Mouse (Mus musculus) MEL (cell line): ENCODE results near the gene Kmt5c. TPM values are rescaled to one million over a fixed set of nuclear protein-coding genes. Genes with fewer than 3 reads are reported as not detected.

Source experiments
- DNase-seq: peaks from one replicate; pipeline ENCODE4 v3.0.0; 2011; ENCODE audit warnings: low read depth, low spot score
- H3K27ac ChIP-seq: 2 replicates; pipeline ENCODE4 v1.5.1; 2012; ENCODE audit warnings: low read depth, mild to moderate bottlenecking, control low read depth, low read length, moderate library complexity; ENCODE audit not compliant: control insufficient read depth
- H3K27me3 ChIP-seq, 2 experiments: fragments of 150-350 bp in 1 of 2; sonication (generic) in 1 of 2; 2 replicates each; pipeline ENCODE4 v1.6.1; 2012; ENCODE audit warnings: low read length in 2 of 2, mild to moderate bottlenecking in 2 of 2, improper control_type of control experiment in 1 of 2, moderate library complexity in 1 of 2; ENCODE audit not compliant: insufficient read depth in 2 of 2, control insufficient read depth in 1 of 2
- H3K36me3 ChIP-seq, 2 experiments: 2 replicates each; pipeline ENCODE4 v1.6.1; 2012 to 2014; ENCODE audit warnings: low read length in 2 of 2, improper control_type of control experiment in 1 of 2, inconsistent platforms in 1 of 2, mild to moderate bottlenecking in 1 of 2; ENCODE audit not compliant: insufficient read depth in 2 of 2, control insufficient read depth in 1 of 2
- H3K4me1 ChIP-seq, 2 experiments: fragments of 150-350 bp in 1 of 2; sonication (generic) in 1 of 2; 2 replicates each; pipeline ENCODE4 v1.6.1; 2012; ENCODE audit warnings: low read length in 2 of 2, improper control_type of control experiment in 1 of 2, mild to moderate bottlenecking in 1 of 2; ENCODE audit not compliant: insufficient read depth in 2 of 2, control insufficient read depth in 1 of 2
- H3K4me3 ChIP-seq, 2 experiments: fragments of 150-350 bp in 1 of 2; sonication (generic) in 1 of 2; 2 replicates each; pipeline ENCODE4 v1.5.1; 2012; ENCODE audit warnings: low read depth in 2 of 2, low read length in 2 of 2, mild to moderate bottlenecking in 2 of 2, moderate library complexity in 2 of 2, control low read depth in 1 of 2, improper control_type of control experiment in 1 of 2; ENCODE audit not compliant: control insufficient read depth in 1 of 2, insufficient read depth in 1 of 2
- H3K79me2 ChIP-seq: 2 replicates; pipeline ENCODE4 v1.6.1; 2012; ENCODE audit warnings: mild to moderate bottlenecking, low read length, moderate library complexity; ENCODE audit not compliant: control insufficient read depth, poor library complexity, insufficient read depth
- H3K9ac ChIP-seq: 2 replicates; pipeline ENCODE4 v1.6.1; 2012; ENCODE audit warnings: low read depth, mild to moderate bottlenecking, control low read depth, low read length, moderate library complexity; ENCODE audit not compliant: control insufficient read depth, poor library complexity, severe bottlenecking
- H3K9me3 ChIP-seq: fragments of 150-350 bp; sonication (generic); replicated peaks from 2 replicates; pipeline ENCODE4 v1.6.1; 2012; ENCODE audit warnings: mild to moderate bottlenecking, low read length, improper control_type of control experiment, moderate library complexity; ENCODE audit not compliant: insufficient read depth
- BHLHE40 ChIP-seq: IDR thresholded peaks from 2 replicates; pipeline ENCODE4 v1.6.1; 2012; ENCODE audit warnings: low read depth, mild to moderate bottlenecking, inconsistent platforms, low read length, improper control_type of control experiment, borderline replicate concordance
- ELF1 ChIP-seq: IDR thresholded peaks from 2 replicates; pipeline ENCODE4 v1.6.1; 2014; ENCODE audit warnings: low read depth, mild to moderate bottlenecking, inconsistent platforms, low read length, improper control_type of control experiment, moderate library complexity
- EP300 ChIP-seq, 2 experiments: IDR thresholded peaks; 2 replicates each; pipeline ENCODE4 v1.6.1; 2011; ENCODE audit warnings: improper control_type of control experiment in 2 of 2, low read length in 2 of 2, low read depth in 1 of 2, mild to moderate bottlenecking in 1 of 2
- GATA1 ChIP-seq: IDR thresholded peaks from 2 replicates; pipeline ENCODE4 v1.6.1; 2011; ENCODE audit warnings: low read depth, low read length, improper control_type of control experiment
- KAT2A ChIP-seq: conservative IDR thresholded peaks from 2 replicates; pipeline ENCODE4 v1.6.1; 2012; ENCODE audit warnings: low read depth, low read length, improper control_type of control experiment, inconsistent platforms
- MAFK ChIP-seq: IDR thresholded peaks from 2 replicates; pipeline ENCODE4 v1.6.1; 2011; ENCODE audit warnings: low read depth, mild to moderate bottlenecking, low read length, improper control_type of control experiment, borderline replicate concordance
- MAZ ChIP-seq: IDR thresholded peaks from 2 replicates; pipeline ENCODE4 v1.6.1; 2012; ENCODE audit warnings: low read depth, mild to moderate bottlenecking, inconsistent platforms, low read length, improper control_type of control experiment
- MXI1 ChIP-seq: IDR thresholded peaks from 2 replicates; pipeline ENCODE4 v1.6.1; 2011; ENCODE audit warnings: mild to moderate bottlenecking, low read depth, low read length, improper control_type of control experiment
- MYC ChIP-seq: IDR thresholded peaks from 2 replicates; pipeline ENCODE4 v1.6.1; 2011; ENCODE audit warnings: low read depth, mild to moderate bottlenecking, low read length, improper control_type of control experiment, moderate library complexity
- NELFE ChIP-seq: IDR thresholded peaks from 2 replicates; pipeline ENCODE4 v1.6.1; 2011; ENCODE audit warnings: low read depth, low read length, improper control_type of control experiment
- NRF1 ChIP-seq: IDR thresholded peaks from 2 replicates; pipeline ENCODE4 v1.6.1; 2014; ENCODE audit warnings: low read depth, mild to moderate bottlenecking, inconsistent platforms, low read length, improper control_type of control experiment, moderate library complexity; ENCODE audit not compliant: poor library complexity, insufficient read depth, severe bottlenecking
- POLR2A ChIP-seq, 2 experiments: IDR thresholded peaks; 2 replicates each; pipeline ENCODE4 v1.6.1; 2011 to 2012; ENCODE audit warnings: low read length in 2 of 2, mild to moderate bottlenecking in 2 of 2, control low read depth in 1 of 2, improper control_type of control experiment in 1 of 2, low read depth in 1 of 2, moderate library complexity in 1 of 2; ENCODE audit not compliant: control insufficient read depth in 1 of 2, insufficient read depth in 1 of 2, poor library complexity in 1 of 2
- RAD21 ChIP-seq: IDR thresholded peaks from 2 replicates; pipeline ENCODE4 v1.6.1; 2011; ENCODE audit warnings: mild to moderate bottlenecking, low read depth, low read length, improper control_type of control experiment
- RCOR1 ChIP-seq: IDR thresholded peaks from 2 replicates; pipeline ENCODE4 v1.6.1; 2012; ENCODE audit warnings: low read depth, mild to moderate bottlenecking, inconsistent platforms, low read length, improper control_type of control experiment
- SIN3A ChIP-seq: IDR thresholded peaks from 2 replicates; pipeline ENCODE4 v1.6.1; 2012; ENCODE audit warnings: low read length, improper control_type of control experiment, inconsistent platforms
- SMC3 ChIP-seq: IDR thresholded peaks from 2 replicates; pipeline ENCODE4 v1.6.1; 2011; ENCODE audit warnings: low read depth, low read length, improper control_type of control experiment
- USF1 ChIP-seq: IDR thresholded peaks from 2 replicates; pipeline ENCODE4 v1.6.1; 2014; ENCODE audit warnings: low read depth, mild to moderate bottlenecking, inconsistent platforms, low read length, improper control_type of control experiment, moderate library complexity
- ZC3H11A ChIP-seq: IDR thresholded peaks from 2 replicates; pipeline ENCODE4 v1.6.1; 2012; ENCODE audit warnings: low read depth, mild to moderate bottlenecking, inconsistent platforms, low read length, improper control_type of control experiment
- ZKSCAN1 ChIP-seq: IDR thresholded peaks from 2 replicates; pipeline ENCODE4 v1.6.1; 2012; ENCODE audit warnings: low read depth, mild to moderate bottlenecking, inconsistent platforms, low read length, improper control_type of control experiment, moderate library complexity
- polyA plus RNA-seq, 2 experiments: library from polyadenylated mRNA; stranded (reverse) in 1 of 2; unstranded in 1 of 2; fragments of >175 nt in 1 of 2; fragments of >200 nt in 1 of 2; gene quantifications; 2 replicates each; pipeline versions ENCODE4 v1.2.1 to v1.2.4; 2012; ENCODE audit warnings: low replicate concordance in 2 of 2, low read depth in 1 of 2; ENCODE audit not compliant: insufficient read length in 2 of 2, insufficient read depth in 1 of 2, missing spikeins in 1 of 2
- total RNA-seq: library from RNA; depleted of rRNA; stranded (reverse); fragments of 300-350 nt; gene quantifications from 2 replicates; pipeline ENCODE4 v1.2.3, GENCODE M21; 2012

Gene Kmt5c
- total and polyA plus RNA-seq, 3 experiments = 21.8 to 60.2 TPM; not detected in 1

DNA sequence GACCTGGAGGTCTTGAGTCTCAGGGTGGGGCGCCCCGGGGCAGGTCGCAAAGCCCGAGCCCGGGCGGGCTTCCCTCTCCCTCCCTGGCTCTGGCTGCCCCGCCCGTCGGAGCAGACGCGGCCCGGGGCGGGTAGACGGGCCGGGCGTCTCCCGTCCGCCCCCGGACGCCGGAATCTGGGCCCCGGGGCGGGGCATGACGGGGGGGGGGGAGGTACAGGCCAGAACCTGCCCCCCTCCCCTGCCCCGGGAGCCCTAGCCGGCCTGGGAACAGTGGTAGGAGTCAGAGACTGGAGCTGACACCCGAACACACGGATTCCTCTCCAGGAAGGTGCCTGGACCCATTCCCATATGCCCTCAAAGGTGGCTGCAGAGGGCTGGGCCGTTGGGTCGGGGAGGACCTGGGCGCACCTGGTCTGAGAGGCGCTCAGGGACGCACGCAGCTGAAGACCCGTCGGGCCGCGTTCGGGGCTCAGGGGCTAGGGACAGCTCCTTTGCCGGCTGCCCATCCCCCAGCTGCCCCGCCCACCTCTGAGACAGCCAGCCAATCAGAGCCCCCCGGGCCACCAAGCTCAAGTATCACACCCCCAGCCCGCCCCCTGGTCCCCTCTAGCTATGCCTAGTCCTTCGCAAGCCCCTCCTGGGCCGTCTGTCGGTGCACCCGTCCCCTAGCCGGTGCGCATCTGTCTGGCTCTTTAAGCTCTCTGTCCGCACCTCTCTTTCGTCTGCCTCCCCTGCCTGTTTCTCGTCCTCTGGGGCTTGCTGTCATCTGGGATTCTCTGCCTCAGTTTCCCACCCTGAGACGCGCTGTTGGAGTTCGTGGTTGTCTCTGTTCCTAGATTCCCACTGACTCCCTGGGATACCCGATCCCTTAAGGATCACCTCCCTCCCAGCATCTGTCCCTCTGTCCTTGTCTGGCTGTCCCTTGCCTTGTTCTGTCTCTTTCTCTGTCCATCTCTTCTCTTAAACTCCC is 37.2 kb downstream of the Kmt5c start:
- peak; percentile 49 for DNase-seq
- Histone ChIP-seq H3K9ac (peak overlapping the region; percentile 39; the same call in 1 of the 2 replicates), H3K4me1 (peaks cover 0 to 12% of the 10 kb centered on the region in 2 experiments; a peak in 1 of 4 replicates), H3K27ac (no peak overlapping the region), H3K36me3 (no peaks in the 10 kb centered on the region), H3K4me3 (peak overlapping the region in 1 of 2 experiments; percentile 40; a peak in 1 of 4 replicates), H3K9me3 (no peaks in the 10 kb centered on the region), H3K27me3 (peaks cover 5 to 14% of the 10 kb centered on the region in 2 experiments; a peak in 3 of 4 replicates), H3K79me2 (no peaks in the 10 kb centered on the region)
- no peak for TF ChIP-seq POLR2A (IDR thresholded peaks at IDR 0.05; ENCODE audit: control insufficient read depth in 1 of 2, insufficient read depth in 1 of 2, low read depth in 1 of 2, low read length in 2 of 2, poor library complexity in 1 of 2)
- no peak for TF ChIP-seq NELFE
- no peak for TF ChIP-seq MXI1

DNA sequence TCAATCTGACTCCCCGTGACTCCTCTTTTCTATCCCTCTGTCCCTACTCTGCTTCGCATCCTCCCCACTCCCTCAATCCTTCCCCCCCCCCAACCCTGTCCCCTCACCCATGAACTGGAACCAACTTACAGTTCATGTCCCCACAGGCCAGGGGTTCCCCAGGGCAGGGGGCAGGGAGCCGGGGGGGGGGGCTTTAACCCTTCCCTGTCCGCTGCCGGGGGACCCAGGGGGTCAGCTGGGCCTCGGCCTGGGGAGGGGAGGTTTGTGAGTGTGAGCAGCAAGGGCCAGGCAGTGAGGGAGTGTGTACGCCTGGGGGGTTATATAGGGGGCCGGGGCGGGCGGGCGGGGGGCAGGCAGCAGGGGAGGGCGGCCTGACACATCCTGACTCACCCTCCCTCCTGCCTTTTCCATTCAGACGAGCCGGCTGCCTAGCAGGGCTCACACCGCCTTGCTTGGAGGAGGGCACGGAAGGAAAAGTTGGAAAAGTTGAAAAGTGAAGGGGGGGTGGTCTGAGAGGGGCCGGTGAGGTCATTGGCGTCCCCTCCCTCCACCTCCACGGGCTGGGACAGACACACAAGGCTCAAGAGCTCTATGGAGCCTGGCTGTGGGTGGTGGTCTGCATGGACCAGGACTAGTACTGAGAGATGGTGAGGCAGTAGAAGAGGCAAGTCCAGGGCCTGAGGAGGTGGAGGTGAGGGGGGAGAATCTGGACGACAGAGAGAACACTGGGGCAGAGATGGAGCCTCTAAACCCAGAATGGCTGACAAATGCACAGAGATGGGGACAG is 38.1 kb downstream of the Kmt5c start:
- Histone ChIP-seq H3K36me3 (no peaks in the 10 kb centered on the region), H3K79me2 (no peaks in the 10 kb centered on the region), H3K4me3 (no peak overlapping the region), H3K9me3 (no peaks in the 10 kb centered on the region), H3K4me1 (peaks cover 0 to 12% of the 10 kb centered on the region in 2 experiments; a peak in 1 of 4 replicates), H3K9ac (no peak overlapping the region), H3K27ac (no peak overlapping the region), H3K27me3 (peaks cover 5 to 14% of the 10 kb centered on the region in 2 experiments; a peak in 3 of 4 replicates)
- TF ChIP-seq GATA1 = no peak
- TF ChIP-seq ZC3H11A = no peak
- no peak for DNase-seq

DNA sequence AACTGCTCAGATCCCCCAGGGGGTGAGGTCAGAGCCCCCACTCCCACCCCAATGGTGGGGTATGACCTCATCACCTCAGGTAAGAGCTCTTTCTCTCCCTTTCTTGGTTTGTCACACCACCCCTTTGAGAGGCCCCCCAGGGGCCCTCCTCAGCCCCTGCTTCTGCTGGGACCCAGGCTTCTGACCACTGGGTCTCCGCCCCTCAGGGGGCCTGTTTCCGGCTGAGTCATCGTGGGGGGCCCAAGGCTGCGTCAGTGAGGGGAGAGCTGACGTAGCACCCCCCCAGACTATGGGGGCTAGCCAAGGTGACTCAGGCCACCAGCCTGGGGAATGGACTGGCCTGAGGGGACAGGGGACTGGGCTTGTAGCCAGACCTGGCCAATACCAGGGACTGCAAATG is 40.0 kb downstream of the Kmt5c start:
- Histone ChIP-seq H3K36me3 (no peaks in the 10 kb centered on the region; a peak in 1 of 4 replicates), H3K9me3 (no peaks in the 10 kb centered on the region), H3K9ac (no peak overlapping the region), H3K4me3 (no peak overlapping the region), H3K27me3 (peaks cover 3 to 11% of the 10 kb centered on the region in 2 experiments; a peak in 3 of 4 replicates), H3K4me1 (peaks cover 0 to 12% of the 10 kb centered on the region in 2 experiments; a peak in 1 of 4 replicates), H3K79me2 (no peaks in the 10 kb centered on the region), H3K27ac (no peak overlapping the region)
- peak; percentile 31 for DNase-seq
- TF ChIP-seq NRF1 (no peak), SIN3A (no peak), BHLHE40 (no peak), MAZ (no peak), NELFE (no peak), ELF1 (no peak), EP300 (IDR thresholded peaks at IDR 0.05; ENCODE audit: low read depth in 1 of 2, low read length in 2 of 2) (no peak), RCOR1 (no peak), MYC (no peak), RAD21 (no peak), USF1 (no peak), SMC3 (no peak), MAFK (no peak), KAT2A (no peak), ZKSCAN1 (no peak)
